Mouse (Mus musculus): ENCODE measurements around the gene Prkar2b.
"Not testable (repeated sequence)": the region's sequence is repeated elsewhere in the genome, so short reads cannot be mapped to it uniquely, and the experiment has no call there.

Gene Prkar2b

DNA sequence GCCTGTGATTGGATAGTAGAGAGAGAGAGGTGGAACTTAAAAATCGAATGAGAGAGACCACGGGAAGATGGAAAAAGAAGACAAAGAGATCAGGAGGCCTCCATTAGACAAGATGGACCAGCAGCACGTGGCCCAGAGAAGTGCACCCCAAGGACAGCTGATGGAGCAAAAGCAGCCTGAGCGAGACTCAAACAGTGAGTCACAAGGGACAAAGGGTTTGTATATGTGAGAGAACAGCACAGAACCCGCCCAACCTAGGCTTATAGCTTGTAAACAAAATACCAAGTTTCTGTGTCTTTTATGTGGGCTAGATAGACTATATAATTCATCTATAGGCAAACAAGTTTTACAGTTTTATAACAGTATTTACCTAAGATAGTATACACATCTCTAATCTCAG lies 50.0 kb downstream of the Prkar2b start:
- no peak for DNase-seq (ENCODE audit: extremely low spot score, low spot score)

DNA sequence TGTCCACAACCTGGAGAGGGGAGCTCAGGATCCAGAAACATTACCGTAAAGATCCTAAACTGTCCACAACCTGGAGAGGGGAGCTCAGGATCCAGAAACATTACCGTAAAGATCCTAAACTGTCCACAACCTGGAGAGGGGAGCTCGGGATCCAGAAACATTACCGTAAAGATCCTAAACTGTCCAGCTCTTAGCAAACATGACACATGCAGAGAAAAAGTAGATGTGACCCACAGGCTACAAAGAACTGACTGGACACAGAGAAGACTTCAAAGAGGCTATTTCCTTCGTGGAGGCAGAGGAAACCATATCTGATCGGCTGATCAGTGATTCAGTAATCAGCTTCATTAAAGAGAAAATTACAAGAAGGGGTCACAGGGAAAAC lies 51.1 kb downstream of the Prkar2b start:
- DNase-seq (ENCODE audit: extremely low spot score, low spot score) = not testable (repeated sequence)

DNA sequence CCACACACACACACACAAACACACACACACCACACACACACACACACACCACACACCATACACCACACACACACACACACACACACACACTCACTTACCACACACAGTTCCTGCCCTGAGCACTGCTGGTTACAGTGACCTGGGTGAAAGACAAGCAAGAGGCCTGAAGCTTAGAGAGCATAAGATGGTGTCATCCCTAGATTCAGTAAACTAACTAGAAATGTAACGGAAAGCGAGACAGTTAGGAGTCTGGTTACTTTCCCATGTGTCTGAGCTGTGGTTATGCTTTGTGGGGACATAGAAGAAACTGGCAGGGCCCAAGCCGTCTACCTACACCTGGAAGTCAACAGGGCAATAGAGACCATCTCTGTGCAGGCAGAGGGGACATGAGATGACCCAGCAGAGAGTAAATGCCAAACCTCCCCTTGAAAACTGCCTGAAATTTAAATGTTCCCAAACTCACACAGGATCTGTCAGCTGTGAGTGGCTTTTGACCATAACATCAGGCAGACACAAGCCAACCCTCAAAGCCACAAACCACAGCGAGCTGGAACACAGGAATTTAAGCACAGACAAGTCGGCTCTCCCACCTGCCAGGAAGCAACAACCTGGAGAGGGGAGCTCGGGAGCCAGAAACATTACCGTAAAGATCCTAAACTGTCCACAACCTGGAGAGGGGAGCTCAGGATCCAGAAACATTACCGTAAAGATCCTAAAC lies 51.7 kb downstream of the Prkar2b start:
- no peak for DNase-seq (ENCODE audit: extremely low spot score, low spot score)

DNA sequence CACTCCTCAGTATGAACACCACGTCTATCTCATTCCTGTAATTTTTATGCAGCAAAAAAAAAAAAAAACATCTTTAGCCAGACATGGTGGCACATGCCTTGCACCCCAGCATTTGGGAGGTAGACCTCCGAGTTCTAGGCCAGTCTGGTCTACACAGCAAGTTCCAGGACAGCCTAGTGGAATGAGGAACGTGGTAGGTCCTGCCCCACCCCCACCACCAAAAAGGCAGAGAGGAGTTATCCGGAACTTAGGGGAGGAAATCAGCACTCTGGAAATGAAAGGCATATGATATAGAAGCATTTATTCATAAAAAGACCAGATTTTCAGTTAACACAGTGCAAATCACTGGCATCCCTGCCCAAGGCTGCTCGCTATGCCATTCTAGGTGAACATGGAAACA lies 52.4 kb downstream of the Prkar2b start:
- DNase-seq (ENCODE audit: extremely low spot score, low spot score) = no peak

DNA sequence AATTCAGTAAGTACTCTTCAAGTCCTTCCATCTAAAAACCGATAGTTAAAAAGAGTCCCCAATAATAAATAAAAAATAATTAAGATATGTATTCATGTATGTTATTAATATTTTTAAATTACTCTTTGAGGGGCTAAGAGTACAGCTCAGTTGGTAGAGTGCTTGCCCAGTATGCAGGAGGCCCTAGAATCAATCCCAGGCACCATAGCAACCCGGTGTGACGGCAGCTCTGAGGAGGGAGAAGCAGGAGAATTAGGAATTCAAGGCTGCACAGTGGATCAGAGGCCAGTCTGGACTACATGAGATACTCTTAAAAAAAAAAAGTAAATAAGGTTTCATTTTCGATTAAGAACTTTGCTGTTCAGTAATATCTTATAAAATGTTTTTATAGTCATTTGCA lies 53.5 kb downstream of the Prkar2b start:
- no peak for DNase-seq (ENCODE audit: extremely low spot score, low spot score)

DNA sequence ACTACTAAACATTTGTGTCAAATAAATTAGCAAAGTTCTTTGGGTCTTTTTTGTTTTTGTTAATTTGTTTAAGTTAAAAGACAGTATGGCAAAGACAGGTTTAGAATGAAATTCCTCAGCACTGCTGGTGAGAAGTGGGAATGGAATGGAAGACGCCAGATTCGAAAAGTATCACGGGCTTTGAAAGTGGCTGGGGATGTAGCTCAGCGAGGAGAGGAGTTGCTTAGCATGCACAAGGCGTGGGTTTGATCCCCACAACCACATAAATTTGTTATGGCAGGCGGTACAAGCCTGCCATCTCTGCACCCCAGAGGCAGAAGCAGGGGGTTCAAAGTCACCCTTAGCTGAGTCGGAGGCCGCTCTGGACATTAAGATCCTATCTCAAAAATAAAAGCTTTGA lies 54.1 kb downstream of the Prkar2b start:
- no peak for DNase-seq (ENCODE audit: extremely low spot score, low spot score)

DNA sequence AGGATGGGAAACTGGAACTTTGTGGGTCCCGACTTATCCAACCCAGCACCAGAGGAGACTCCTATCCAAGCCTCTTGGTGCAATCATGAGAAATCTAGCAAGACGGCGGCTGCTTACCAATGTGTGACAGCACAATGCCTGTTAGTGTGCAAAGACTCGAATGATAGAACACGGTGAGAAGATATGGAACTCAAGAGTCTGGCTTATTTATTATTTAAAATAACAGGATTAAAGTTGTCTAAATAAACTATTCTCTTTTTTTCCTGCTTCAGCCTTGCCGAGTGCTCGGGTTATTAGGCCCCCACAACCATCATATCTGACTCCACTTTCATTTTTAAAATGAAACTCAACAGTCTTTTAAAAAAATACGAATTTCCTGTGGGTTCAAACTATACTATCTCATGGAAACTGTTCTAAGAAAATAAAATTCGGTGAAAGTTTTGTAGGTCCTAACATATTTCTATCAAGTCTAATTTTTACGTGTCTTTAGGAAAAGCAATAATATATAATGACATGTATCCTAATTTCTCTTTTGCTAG lies 54.6 kb downstream of the Prkar2b start:
- no peak for DNase-seq (ENCODE audit: extremely low spot score, low spot score)

DNA sequence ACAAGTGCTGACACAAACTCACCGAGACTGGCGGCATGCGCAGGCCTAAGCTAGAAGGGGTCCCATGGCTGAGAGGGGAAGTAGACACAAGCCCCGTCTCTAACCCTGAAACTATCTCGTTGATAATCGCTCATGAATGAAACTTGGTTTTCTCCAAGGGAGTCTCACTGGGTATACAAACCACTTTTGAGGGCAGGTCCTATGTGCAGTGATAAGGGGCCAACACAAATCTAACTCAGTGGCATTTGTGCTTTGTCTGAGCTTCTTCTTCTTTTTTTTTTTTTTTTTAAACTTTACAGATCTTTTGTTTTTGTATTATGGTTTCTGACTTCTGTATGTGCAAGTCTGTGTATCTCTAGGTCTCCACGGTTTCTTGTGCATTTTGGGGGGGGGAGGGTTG lies 60.6 kb downstream of the Prkar2b start:
- no peak for DNase-seq (ENCODE audit: extremely low spot score, low spot score)

DNA sequence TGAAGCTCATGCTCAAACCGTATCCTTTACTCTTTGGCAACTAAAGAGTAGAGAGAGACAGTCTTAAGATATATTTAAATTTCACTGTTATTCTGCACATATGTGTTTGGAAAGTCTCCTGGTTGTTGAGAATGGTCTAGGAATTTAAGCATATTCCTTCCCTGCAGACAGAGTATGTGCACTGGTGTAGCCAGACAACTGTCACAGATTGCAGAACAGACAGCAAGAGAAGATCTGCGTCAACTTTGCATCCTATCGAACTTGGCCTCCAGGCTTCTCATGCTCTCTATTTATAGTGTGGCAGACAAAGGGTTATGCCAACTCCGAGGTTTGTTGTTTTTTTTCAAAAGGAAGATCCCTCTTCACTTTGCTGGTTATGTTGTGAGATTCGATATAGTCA lies 62.4 kb downstream of the Prkar2b start:
- no peak for DNase-seq (ENCODE audit: extremely low spot score, low spot score)

DNA sequence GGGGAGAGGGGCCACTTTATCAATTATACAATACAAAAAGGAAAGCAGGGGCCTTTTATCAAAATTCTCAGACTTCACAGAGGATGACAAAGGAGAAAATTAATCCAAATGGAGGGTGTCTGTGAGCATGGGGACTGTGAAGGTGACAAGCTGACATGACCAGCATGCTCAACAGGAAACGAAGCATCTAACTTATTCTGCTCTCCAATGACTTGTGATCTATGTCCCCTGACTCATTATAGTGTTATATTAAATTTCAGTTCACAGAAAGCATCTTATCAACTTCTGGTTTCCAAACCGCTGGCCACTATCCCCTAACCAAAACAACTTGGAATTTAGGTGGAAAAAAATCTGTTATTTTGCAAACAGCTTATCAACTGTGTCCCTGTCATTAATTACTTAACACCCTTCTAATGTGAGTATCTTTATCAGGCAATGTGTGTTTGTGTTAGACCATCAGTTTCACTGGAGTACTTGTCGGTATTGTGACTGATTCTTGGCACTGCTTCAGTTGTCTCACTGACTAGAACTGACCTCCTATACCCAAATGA lies 63.7 kb downstream of the Prkar2b start:
- DNase-seq (ENCODE audit: extremely low spot score, low spot score) = no peak

DNA sequence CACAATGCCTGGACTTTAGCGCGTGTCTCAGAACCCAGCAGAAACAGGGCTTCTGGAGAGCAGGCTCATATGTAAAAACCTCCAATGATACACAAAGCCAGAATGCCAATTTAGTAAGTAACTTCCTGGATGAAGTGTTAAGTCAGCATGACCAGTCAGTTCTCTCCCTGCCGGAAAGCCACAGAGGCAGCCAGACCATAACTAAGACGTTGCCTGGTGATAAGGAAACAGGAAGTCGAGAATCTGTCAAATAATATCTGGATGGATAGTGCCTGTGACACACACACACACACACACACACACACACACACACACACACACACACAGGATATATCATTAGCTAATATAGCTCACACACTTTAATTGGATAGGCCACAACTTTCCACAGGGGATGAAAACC lies 64.2 kb downstream of the Prkar2b start:
- no peak for DNase-seq (ENCODE audit: extremely low spot score, low spot score)

DNA sequence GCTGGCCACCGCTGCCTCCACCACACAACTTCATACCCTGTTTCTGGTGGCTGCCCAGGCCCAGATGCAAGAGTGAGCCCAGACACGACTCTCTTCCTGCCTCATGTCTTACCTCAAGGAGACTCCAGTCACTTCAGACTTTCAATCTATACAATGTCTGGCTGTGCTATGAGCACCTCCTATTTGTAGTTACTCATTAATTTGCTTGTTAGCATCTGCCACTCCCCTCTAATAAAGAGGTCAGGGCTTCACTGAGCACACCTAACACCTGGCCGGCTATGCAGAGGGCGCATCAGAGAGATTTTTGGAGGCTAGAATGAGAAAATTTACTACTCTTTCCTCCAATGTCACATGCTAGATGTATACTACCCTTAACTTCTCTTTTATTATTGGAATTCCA lies 70.5 kb downstream of the Prkar2b start:
- no peak for DNase-seq (ENCODE audit: extremely low spot score, low spot score)

DNA sequence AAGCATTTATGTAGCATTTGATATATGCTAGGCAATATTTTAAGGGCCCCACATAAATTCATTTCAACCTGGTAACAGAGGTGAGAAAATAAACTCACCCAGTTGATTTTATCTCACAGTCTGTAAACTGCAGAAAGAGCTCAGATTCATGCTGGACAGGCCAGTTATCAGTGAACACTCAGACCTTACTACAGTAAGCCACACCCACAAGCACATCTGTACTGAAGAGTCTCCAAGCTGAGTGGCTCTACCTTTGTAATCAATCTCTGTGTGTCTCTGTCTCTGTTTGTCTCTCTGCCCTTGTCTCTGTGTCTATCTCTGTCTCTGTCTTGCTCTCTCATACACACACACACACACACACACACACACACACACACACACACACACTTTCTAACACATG lies 71.4 kb downstream of the Prkar2b start:
- DNase-seq (ENCODE audit: extremely low spot score, low spot score) = no peak

DNA sequence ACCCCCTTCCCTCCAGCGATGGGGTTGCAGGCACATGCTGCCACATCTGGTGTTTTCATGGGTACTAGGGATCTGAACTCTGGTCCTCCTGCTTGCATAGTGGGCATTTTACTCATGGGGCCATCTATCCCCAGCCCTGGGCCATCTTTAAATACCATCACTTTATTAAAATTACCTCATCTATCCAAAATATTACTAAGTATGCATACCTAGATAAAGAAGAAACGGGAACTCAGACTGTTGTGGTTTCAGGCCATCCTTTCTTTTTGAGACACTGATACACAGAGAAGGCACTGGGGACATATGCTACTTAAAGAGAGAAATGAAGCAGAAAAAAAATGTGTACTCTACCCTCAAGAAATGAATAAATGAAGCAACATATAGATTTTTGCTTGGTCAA lies 74.6 kb downstream of the Prkar2b start:
- DNase-seq (ENCODE audit: extremely low spot score, low spot score) = no peak

DNA sequence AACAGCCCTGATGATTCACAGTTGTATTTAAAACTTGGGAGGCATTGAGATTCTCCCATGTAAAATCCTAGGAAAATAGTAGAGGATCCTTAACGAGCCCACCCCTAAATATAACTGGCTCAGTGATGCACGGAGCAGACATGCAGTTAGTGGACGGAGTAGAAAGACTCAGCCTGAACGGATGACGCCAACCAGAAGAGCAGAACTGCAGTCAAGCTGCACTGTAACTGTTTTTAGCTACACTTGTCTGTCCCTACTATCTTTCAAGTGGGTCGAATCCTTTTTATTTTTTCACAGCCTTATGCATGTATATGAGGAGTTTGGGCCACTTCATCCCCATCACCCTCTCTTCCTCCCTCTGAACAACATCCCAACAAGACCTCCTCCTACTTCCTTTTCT lies 75.4 kb downstream of the Prkar2b start:
- no peak for DNase-seq (ENCODE audit: extremely low spot score, low spot score)

DNA sequence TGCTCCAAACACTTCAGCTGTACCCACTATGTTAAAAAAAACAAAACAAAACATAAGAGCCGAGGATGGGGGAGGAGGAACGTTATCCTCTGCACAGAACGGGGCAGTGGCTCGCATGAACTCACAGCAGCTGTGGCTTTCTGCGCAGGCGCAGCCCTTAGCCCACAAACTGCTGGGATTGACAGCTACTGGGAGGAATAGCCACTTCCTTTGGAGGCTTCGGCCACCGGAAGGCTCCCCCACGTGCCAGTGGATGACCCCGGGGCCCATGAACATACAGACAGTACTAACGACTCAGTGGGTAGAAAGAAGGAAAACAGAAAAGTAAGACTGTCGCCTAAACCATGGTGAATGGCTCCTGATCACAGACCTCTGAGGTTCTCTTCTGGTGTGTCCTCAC lies 76.4 kb downstream of the Prkar2b start:
- no peak for DNase-seq (ENCODE audit: extremely low spot score, low spot score)

DNA sequence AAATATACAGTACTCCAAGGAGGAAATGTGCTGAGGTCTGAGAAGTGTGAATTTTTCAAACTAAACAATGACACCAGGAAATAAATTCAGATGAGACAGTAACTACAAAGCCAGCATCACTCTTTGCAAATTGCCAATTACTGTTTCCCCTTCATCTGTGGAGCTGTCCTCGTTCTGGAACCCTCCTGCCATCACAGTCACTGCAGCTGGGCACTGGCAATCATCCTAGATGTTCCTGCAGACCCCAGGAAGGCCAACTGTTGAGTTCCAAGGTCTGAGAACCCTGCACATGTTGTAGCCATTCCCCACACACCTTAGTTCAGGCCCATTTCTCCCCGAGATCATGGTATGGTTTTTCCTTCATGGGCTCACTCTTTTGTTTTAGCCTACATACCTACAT lies 76.9 kb downstream of the Prkar2b start:
- no peak for DNase-seq (ENCODE audit: extremely low spot score, low spot score)

DNA sequence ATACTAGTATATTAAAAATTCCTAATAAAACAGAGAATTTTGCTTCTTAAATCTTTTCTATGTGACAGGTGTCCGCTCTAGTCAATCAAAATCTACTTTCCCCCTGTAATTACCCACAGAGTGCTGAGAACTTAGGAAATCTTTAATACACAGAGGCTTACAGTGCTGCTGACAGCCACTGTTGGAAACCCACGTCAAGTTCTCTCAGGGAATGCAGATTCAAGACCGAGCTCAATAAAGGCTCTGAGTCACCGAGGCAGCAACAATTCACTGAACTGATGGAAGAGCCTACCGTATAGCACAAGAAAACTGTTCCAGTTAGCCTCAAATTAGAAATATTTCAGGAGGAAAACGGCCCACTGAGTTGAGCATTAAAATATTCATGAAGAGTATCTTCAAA lies 77.3 kb downstream of the Prkar2b start:
- DNase-seq (ENCODE audit: extremely low spot score, low spot score) = no peak

DNA sequence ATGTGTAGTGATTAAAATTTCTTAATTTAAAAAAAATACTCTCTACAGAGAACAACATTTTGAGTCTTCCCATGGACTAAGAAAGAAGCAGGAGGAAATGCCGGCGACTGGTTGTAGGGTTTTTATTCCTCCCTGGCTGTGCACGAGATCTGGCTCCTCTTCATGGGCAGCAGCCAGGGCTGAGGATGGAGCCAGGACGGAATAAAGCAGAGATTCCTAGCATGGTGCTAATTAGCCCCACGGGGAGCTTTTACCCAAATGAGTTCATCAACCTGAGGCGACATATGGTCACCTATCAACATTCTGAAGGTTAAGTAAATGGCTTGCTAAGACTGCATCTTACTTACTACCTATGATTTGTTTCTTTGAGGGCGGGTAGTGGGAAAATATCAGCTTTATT lies 77.9 kb downstream of the Prkar2b start:
- DNase-seq (ENCODE audit: extremely low spot score, low spot score) = no peak

DNA sequence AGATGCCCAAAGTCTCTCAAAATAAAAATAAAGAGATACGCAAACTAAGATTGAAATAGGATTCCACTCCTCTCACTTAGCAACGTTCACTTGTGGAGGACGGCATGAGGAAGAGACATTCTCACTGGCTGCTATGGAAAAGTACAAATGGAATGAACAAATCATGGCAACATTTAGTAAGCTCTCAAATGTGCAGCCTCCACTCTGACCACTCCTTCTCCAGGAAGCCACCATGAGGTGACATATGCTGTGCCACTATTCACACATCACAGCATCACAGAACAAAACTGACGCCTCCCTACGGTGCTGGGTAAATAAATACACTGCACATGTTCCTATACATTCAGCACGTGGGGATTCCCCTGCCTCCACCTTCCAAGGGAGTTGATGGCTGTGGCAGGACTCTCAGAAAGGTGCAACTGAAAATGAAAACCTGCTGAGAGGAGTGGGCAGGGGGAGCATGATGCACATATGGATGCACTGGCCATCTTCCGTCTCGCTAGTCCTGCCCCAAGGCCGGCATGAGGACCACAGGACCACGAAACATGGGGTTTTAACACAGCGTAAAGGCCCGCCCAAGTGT lies 83.4 kb downstream of the Prkar2b start:
- DNase-seq (ENCODE audit: extremely low spot score, low spot score) = no peak

DNA sequence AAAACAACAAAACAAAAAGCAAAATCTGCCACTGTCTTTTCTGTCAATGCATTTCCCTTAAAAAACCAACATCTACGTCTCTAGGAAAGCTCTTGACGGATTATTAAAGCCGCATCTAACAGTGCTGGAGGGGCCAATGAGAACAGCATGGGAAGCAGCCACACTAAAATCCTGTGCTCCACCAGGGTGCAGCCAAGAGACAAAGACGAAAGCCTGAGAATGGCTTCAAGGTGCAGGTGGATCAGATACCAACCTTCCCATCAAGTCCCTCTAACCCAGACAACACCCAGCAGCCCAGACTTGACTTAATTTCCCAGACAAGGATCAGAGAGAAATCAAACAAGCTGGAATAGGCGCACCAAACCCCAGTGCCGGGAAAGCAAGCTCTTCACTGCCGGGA lies 84.6 kb downstream of the Prkar2b start:
- DNase-seq (ENCODE audit: extremely low spot score, low spot score) = no peak

DNA sequence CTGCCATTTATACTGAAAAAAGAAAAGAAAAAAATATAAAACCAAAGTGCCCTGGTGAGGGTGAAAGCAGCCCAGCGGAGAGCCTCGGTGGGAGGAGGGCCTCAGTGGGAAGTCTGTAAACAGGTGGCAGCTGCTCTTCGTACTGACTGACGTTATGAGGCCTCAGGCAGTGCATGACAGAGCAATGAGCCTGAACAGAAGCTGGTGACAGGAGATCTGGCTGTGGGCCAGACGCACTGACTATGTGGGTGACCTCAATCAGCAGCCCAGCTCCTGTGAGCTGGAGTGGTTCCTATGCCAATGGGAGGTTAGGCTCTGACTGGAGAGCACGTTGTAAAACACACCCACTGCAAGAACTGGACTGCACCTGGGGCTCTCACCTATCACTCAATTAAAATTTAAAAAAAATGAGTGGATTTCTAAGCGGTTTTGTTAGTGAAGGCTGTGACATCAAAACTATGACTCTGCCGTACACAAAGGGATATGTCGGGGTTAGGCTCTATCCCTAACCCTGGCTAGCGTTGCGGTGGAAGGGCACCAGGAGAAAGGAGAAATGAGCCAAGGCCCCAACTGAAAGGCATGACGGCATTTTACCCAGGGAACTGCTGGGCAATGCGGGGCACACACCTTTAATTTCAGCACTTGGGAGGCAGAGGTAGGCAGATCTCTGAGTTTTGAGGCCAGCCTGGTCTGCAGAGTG lies 87.5 kb downstream of the Prkar2b start:
- DNase-seq (ENCODE audit: extremely low spot score, low spot score) = no peak
